Mouse (Mus musculus): ENCODE measurements around the gene Rundc3a. TPM values are rescaled to one million over a fixed set of nuclear protein-coding genes. Genes with fewer than 3 reads are reported as not detected.

Gene Rundc3a
- polyA plus RNA-seq, 1 experiment from 2014 or later: 115 TPM

DNA sequence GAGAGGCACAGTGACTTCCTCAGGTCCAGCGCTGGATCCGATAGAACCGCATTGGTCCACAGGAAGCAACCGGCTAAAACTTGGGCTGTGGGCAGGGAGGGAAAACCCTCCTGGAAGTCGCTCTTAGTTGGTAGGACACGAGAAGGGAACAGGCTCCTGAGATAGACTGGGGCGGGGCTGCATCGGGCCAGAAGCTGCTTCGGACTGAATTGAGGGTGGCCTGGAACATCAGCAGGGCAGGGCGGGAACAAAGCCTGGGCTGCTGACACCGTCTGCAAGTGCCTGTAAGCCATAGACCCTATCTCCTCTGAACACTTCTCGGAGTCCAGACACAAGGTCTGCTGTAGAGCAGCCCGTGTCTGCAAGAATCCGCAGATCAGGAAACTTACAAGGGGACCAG is 20.3 kb upstream of the Rundc3a start:
- H3K27me3 ChIP-seq (replicated peaks; ENCODE audit: control insufficient read depth, insufficient read depth, low read length): 0 out of 2 replicates have a peak, but pooled peaks cover 4% of the 10 kb centered on the region
- no peak overlapping the region for H3K9ac ChIP-seq (ENCODE audit: low read length)
- no peak for ATAC-seq
- H3K4me2 ChIP-seq (ENCODE audit: low read length): no peak overlapping the region
- H3K9me3 ChIP-seq (replicated peaks; ENCODE audit: control insufficient read depth, low read length): no peaks in the 10 kb centered on the region
- no peaks in the 10 kb centered on the region for H3K36me3 ChIP-seq (ENCODE audit: control insufficient read depth, insufficient read depth, low read length)
- no peak overlapping the region for H3K4me3 ChIP-seq (ENCODE audit: low read depth, low read length)
- WGBS: 40% methylated on average over 14 of the region's 14 CpGs
- H3K27ac ChIP-seq (ENCODE audit: low read depth, low read length): no peak overlapping the region
- peaks cover 9% of the 10 kb centered on the region for H3K4me1 ChIP-seq (ENCODE audit: control insufficient read depth, insufficient read depth, low read length)
- DNase-seq (ENCODE audit: low spot score): no peak

GRCm38 (mm10) chr11:102373646-102374045 is 19.6 kb upstream of the Rundc3a start:
- Histone ChIP-seq H3K4me1 (ENCODE audit: control insufficient read depth, insufficient read depth, low read length) (peaks cover 9% of the 10 kb centered on the region), H3K27me3 (replicated peaks; ENCODE audit: control insufficient read depth, insufficient read depth, low read length) (0 out of 2 replicates have a peak, but pooled peaks cover 4% of the 10 kb centered on the region), H3K9ac (ENCODE audit: low read length) (no peak overlapping the region), H3K9me3 (replicated peaks; ENCODE audit: control insufficient read depth, low read length) (no peaks in the 10 kb centered on the region), H3K27ac (ENCODE audit: low read depth, low read length) (no peak overlapping the region), H3K4me3 (ENCODE audit: low read depth, low read length) (no peak overlapping the region), H3K4me2 (ENCODE audit: low read length) (no peak overlapping the region), H3K36me3 (ENCODE audit: control insufficient read depth, insufficient read depth, low read length) (no peaks in the 10 kb centered on the region)
- DNase-seq (ENCODE audit: low spot score) (no peak), ATAC-seq (no peak)
- 23% methylated on average over 2 of the region's 2 CpGs for WGBS

GRCm38 (mm10) chr11:102374108-102374725 is 19.0 kb upstream of the Rundc3a start:
- Histone ChIP-seq H3K4me1 (ENCODE audit: control insufficient read depth, insufficient read depth, low read length) (peaks cover 9% of the 10 kb centered on the region), H3K27me3 (replicated peaks; ENCODE audit: control insufficient read depth, insufficient read depth, low read length) (0 out of 2 replicates have a peak, but pooled peaks cover 4% of the 10 kb centered on the region), H3K9me3 (replicated peaks; ENCODE audit: control insufficient read depth, low read length) (no peaks in the 10 kb centered on the region), H3K4me3 (ENCODE audit: low read depth, low read length) (no peak overlapping the region), H3K36me3 (ENCODE audit: control insufficient read depth, insufficient read depth, low read length) (no peaks in the 10 kb centered on the region), H3K27ac (ENCODE audit: low read depth, low read length) (no peak overlapping the region), H3K9ac (ENCODE audit: low read length) (no peak overlapping the region), H3K4me2 (ENCODE audit: low read length) (no peak overlapping the region)
- WGBS: 81% methylated on average over 7 of the region's 7 CpGs
- ATAC-seq (no peak), DNase-seq (ENCODE audit: low spot score) (no peak)

DNA sequence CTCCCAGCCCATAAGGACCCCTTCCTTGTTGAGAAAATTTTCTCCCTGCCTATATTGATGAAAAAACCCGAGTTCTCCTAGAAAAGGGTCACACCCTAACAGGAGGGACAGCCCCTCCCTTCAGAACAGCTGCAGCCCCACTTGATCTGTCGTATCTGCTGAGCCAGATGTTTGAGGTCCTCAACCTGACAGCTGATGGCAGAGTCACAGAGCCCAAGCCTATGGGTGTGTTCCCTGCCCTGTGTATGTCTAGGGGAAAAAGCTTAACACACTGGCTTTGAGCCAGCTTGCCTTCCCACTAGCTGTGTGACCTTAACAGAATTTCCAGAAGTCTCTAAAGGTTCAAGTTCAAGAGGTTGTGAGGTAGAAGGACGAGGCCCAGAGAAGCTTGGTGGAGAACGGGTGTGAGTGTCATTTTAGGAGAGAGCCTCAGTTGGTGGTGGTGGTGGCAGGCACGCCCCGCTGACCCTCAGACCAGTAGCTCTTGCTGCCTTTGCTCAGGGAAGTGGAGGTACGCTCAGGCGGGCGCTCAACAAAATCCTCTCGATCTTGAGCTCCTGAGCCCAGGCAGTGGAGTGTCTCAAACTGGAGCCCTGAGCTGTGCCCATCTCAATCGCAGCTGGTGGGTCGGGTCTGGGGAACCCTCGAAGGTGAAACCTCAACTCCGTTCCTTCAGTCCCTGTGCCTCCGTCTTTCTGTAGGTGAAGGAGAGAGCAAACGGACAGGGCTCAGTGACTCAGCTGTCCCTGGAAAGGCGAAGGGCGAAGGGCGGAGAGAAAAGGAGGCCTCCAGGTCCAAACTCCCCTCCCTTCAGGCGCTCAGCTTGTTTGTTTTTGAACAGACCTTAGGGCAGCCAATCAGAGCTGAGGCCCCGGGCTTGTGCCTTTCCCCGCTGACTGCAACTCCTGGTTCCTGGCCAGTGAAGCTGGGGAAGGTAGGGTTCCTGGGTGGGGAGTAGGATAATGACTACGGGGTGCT is 17.7 kb upstream of the Rundc3a start:
- Histone ChIP-seq H3K27ac (ENCODE audit: low read depth, low read length) (no peak overlapping the region), H3K4me3 (ENCODE audit: low read depth, low read length) (no peak overlapping the region), H3K9ac (ENCODE audit: low read length) (peak overlapping the region; percentile 38; the same call in 1 of the 2 replicates), H3K27me3 (replicated peaks; ENCODE audit: control insufficient read depth, insufficient read depth, low read length) (0 out of 2 replicates have a peak, but pooled peaks cover 4% of the 10 kb centered on the region), H3K9me3 (replicated peaks; ENCODE audit: control insufficient read depth, low read length) (no peaks in the 10 kb centered on the region), H3K4me2 (ENCODE audit: low read length) (peak overlapping the region; percentile 43), H3K36me3 (ENCODE audit: control insufficient read depth, insufficient read depth, low read length) (no peaks in the 10 kb centered on the region), H3K4me1 (ENCODE audit: control insufficient read depth, insufficient read depth, low read length) (peaks cover 9% of the 10 kb centered on the region)
- WGBS: 9% methylated on average over 23 of the region's 23 CpGs
- DNase-seq (ENCODE audit: low spot score) (peak; percentile 61), ATAC-seq (peak; percentile 63; the same call in 1 of the 2 replicates)

- Histone ChIP-seq H3K27me3 (replicated peaks; ENCODE audit: control insufficient read depth, insufficient read depth, low read length) (0 out of 2 replicates have a peak, but pooled peaks cover 4% of the 10 kb centered on the region), H3K9me3 (replicated peaks; ENCODE audit: control insufficient read depth, low read length) (no peaks in the 10 kb centered on the region), H3K4me1 (ENCODE audit: control insufficient read depth, insufficient read depth, low read length) (peaks cover 9% of the 10 kb centered on the region), H3K4me2 (ENCODE audit: low read length) (peak overlapping the region; percentile 43), H3K4me3 (ENCODE audit: low read depth, low read length) (no peak overlapping the region), H3K9ac (ENCODE audit: low read length) (no peak overlapping the region; the same call in 1 of the 2 replicates), H3K27ac (ENCODE audit: low read depth, low read length) (no peak overlapping the region), H3K36me3 (ENCODE audit: control insufficient read depth, insufficient read depth, low read length) (no peaks in the 10 kb centered on the region)
- 16% methylated on average over 8 of the region's 8 CpGs for WGBS
- ATAC-seq: no peak
- no peak for DNase-seq (ENCODE audit: low spot score)
These were observed 16.9 kb upstream of the Rundc3a start for GRCm38 (mm10) chr11:102376196-102376835.

DNA sequence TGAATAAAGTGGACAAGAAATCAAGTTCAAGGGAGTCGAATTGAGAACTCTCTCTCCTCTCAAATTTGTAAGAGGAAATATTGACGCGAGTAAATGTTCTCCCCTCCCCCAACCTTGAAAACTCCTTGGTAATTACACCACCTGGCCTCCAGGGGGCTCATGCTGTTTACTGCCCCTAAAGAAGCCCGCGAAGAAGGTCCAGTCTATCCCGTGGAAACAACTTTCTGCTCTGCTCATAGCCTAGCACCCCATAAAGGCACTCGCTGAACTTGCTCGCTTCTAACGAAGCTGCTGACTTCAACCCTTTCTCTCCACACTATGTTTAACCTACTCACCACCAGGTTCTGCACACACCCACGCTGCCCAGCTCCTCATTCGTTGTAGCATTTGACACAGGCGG is 16.0 kb upstream of the Rundc3a start:
- Histone ChIP-seq H3K4me3 (ENCODE audit: low read depth, low read length) (no peak overlapping the region), H3K4me1 (ENCODE audit: control insufficient read depth, insufficient read depth, low read length) (peaks cover 9% of the 10 kb centered on the region), H3K27ac (ENCODE audit: low read depth, low read length) (no peak overlapping the region), H3K9me3 (replicated peaks; ENCODE audit: control insufficient read depth, low read length) (no peaks in the 10 kb centered on the region), H3K4me2 (ENCODE audit: low read length) (no peak overlapping the region), H3K9ac (ENCODE audit: low read length) (no peak overlapping the region), H3K36me3 (ENCODE audit: control insufficient read depth, insufficient read depth, low read length) (no peaks in the 10 kb centered on the region), H3K27me3 (replicated peaks; ENCODE audit: control insufficient read depth, insufficient read depth, low read length) (0 out of 2 replicates have a peak, but pooled peaks cover 4% of the 10 kb centered on the region)
- DNase-seq (ENCODE audit: low spot score) (no peak), ATAC-seq (no peak)
- WGBS: 64% methylated on average over 12 of the region's 12 CpGs

GRCm38 (mm10) chr11:102380091-102380490 is 13.1 kb upstream of the Rundc3a start:
- 76% methylated on average over 5 of the region's 5 CpGs for WGBS
- no peak overlapping the region for H3K4me2 ChIP-seq (ENCODE audit: low read length)
- H3K9ac ChIP-seq (ENCODE audit: low read length): no peak overlapping the region
- H3K27me3 ChIP-seq (replicated peaks; ENCODE audit: control insufficient read depth, insufficient read depth, low read length): no peaks in the 10 kb centered on the region
- no peak for ATAC-seq
- H3K9me3 ChIP-seq (replicated peaks; ENCODE audit: control insufficient read depth, low read length): no peaks in the 10 kb centered on the region
- no peak overlapping the region for H3K4me3 ChIP-seq (ENCODE audit: low read depth, low read length)
- no peak for DNase-seq (ENCODE audit: low spot score)
- no peaks in the 10 kb centered on the region for H3K36me3 ChIP-seq (ENCODE audit: control insufficient read depth, insufficient read depth, low read length)
- H3K27ac ChIP-seq (ENCODE audit: low read depth, low read length): no peak overlapping the region
- peaks cover 9% of the 10 kb centered on the region for H3K4me1 ChIP-seq (ENCODE audit: control insufficient read depth, insufficient read depth, low read length)

DNA sequence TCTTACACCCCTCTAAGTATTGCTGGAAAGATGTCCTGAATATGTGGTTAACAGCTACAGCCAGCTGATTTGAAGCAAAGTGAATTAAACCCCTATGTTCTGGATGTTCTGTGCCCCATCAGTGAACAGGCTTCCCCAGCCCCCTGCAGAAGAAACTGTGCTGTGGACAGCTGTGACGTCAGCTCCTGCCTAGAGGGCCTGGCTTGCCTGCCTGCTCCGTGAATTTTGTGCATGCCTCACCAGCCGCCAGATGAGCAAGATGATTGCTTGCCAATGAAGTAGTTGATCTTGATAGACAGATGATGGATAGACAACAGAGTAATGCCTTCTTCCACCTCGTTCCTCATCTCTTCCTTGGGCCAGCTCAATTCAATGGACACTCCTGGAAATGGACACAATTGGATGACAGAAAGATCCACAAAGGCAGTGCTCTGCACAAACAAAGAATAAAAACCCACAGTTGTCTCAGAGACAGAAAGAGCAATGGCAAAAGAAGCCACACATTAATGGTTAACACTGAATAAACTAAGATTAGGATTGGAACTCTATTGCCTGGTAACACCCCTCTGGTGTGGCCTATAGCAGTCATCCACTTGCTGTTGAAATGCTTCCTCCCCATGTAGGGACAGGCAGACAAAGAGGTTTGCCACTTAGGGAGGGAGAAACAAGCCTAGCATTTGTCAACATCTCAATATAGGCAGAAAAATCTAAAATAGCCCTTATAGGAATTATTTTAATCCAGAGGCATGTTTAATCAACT is 11.7 kb upstream of the Rundc3a start:
- H3K27me3 ChIP-seq (replicated peaks; ENCODE audit: control insufficient read depth, insufficient read depth, low read length): no peaks in the 10 kb centered on the region

More for the DNA sequence above, 11.7 kb upstream of the Rundc3a start:
- ATAC-seq (no peak), DNase-seq (ENCODE audit: low spot score) (no peak)
- no peak overlapping the region for H3K4me3 ChIP-seq (ENCODE audit: low read depth, low read length)
- 43% methylated on average over 4 of the region's 4 CpGs for WGBS
- H3K9me3 ChIP-seq (replicated peaks; ENCODE audit: control insufficient read depth, low read length): no peaks in the 10 kb centered on the region
- no peak overlapping the region for H3K27ac ChIP-seq (ENCODE audit: low read depth, low read length)
- no peaks in the 10 kb centered on the region for H3K36me3 ChIP-seq (ENCODE audit: control insufficient read depth, insufficient read depth, low read length)
- peaks cover under 1% of the 10 kb centered on the region; the same call in 1 of the 2 replicates for H3K4me1 ChIP-seq (ENCODE audit: control insufficient read depth, insufficient read depth, low read length)
- no peak overlapping the region for H3K9ac ChIP-seq (ENCODE audit: low read length)
- no peak overlapping the region for H3K4me2 ChIP-seq (ENCODE audit: low read length)
